Mouse (Mus musculus) thymus, postnatal 25 days (tissue): ENCODE results near the gene Zfp787.
"Not testable (repeated sequence)": the region's sequence is repeated elsewhere in the genome, so short reads cannot be mapped to it uniquely, and the experiment has no call there.

Source experiments
- DNase-seq: peaks from one replicate; pipeline ENCODE4 v3.0.0; 2022

Gene Zfp787

GRCm38 (mm10) chr7:6161541-6161940, 5.7 kb upstream of the Zfp787 start:
- no peak for DNase-seq

GRCm38 (mm10) chr7:6159604-6160003, 3.8 kb upstream of the Zfp787 start:
- DNase-seq = no peak

- no peak for DNase-seq
Measured at GRCm38 (mm10) chr7:6157479-6157878, 1.7 kb upstream of the Zfp787 start.

- no peak for DNase-seq
Measured at GRCm38 (mm10) chr7:6156901-6157472, 1.2 kb upstream of the Zfp787 start.

- peak; percentile 81 for DNase-seq
Measured at GRCm38 (mm10) chr7:6155031-6155872, 545 bp downstream of the Zfp787 start.

- no peak for DNase-seq
Measured at GRCm38 (mm10) chr7:6154164-6154563, 1.6 kb downstream of the Zfp787 start.

- DNase-seq = no peak
Measured at GRCm38 (mm10) chr7:6153131-6153530, 2.7 kb downstream of the Zfp787 start.

- DNase-seq = no peak
Measured at GRCm38 (mm10) chr7:6152036-6152435, 3.8 kb downstream of the Zfp787 start.

- no peak for DNase-seq
Measured at GRCm38 (mm10) chr7:6151266-6151665, 4.5 kb downstream of the Zfp787 start.

- DNase-seq = no peak
Measured at GRCm38 (mm10) chr7:6147688-6148087, 8.1 kb downstream of the Zfp787 start.

GRCm38 (mm10) chr7:6146982-6147325, 8.8 kb downstream of the Zfp787 start:
- DNase-seq = no peak

GRCm38 (mm10) chr7:6146194-6146981, 9.4 kb downstream of the Zfp787 start:
- no peak for DNase-seq

GRCm38 (mm10) chr7:6145423-6146188, 10.2 kb downstream of the Zfp787 start:
- no peak for DNase-seq

- no peak for DNase-seq
Measured at GRCm38 (mm10) chr7:6143991-6144531, 11.7 kb downstream of the Zfp787 start.

- no peak for DNase-seq
Measured at GRCm38 (mm10) chr7:6139295-6139694, 16.5 kb downstream of the Zfp787 start.

- no peak for DNase-seq
Measured at GRCm38 (mm10) chr7:6136497-6136896, 19.3 kb downstream of the Zfp787 start.

GRCm38 (mm10) chr7:6132646-6133045, 23.2 kb downstream of the Zfp787 start:
- no peak for DNase-seq

GRCm38 (mm10) chr7:6130346-6130745, 25.5 kb downstream of the Zfp787 start:
- DNase-seq = no peak

GRCm38 (mm10) chr7:6126690-6127448, 28.9 kb downstream of the Zfp787 start:
- DNase-seq = peak; percentile 82

- not testable (repeated sequence) for DNase-seq
Measured at GRCm38 (mm10) chr7:6121128-6121527, 34.7 kb downstream of the Zfp787 start.

GRCm38 (mm10) chr7:6120104-6120503, 35.7 kb downstream of the Zfp787 start:
- DNase-seq = not testable (repeated sequence)

GRCm38 (mm10) chr7:6119501-6119900, 36.3 kb downstream of the Zfp787 start:
- no peak for DNase-seq
